Mouse (Mus musculus) hindbrain, embryonic 13.5 days (tissue): ENCODE data around the gene Fam32a. TPM values are rescaled to one million over a fixed set of nuclear protein-coding genes. Genes with fewer than 3 reads are reported as not detected.

Source experiments
- ATAC-seq: fragments of 200-750 bp; cut with Nextera tagmentation; 2 replicates; pipeline ENCODE4 v1.8.0; 2017; ENCODE audit warnings: moderate TSS enrichment; ENCODE audit not compliant: low FRiP score
- H3K27ac ChIP-seq: fragments of 300-500 bp; sonication (generic); 2 replicates; pipeline ENCODE4 v1.5.1; 2015; ENCODE audit warnings: inconsistent platforms, mild to moderate bottlenecking, moderate library complexity
- H3K27me3 ChIP-seq: fragments of 300-500 bp; sonication (generic); 2 replicates; pipeline ENCODE4 v1.6.1; 2015; ENCODE audit warnings: mild to moderate bottlenecking, inconsistent platforms
- H3K36me3 ChIP-seq: fragments of 300-500 bp; sonication (generic); 2 replicates; pipeline ENCODE4 v1.6.1; 2015; ENCODE audit warnings: mild to moderate bottlenecking, inconsistent platforms
- H3K4me1 ChIP-seq: fragments of 300-500 bp; sonication (generic); replicated peaks from 2 replicates; pipeline ENCODE4 v1.6.1; 2015; ENCODE audit warnings: inconsistent platforms
- H3K4me2 ChIP-seq: fragments of 300-500 bp; sonication (generic); 2 replicates; pipeline ENCODE4 v1.6.1; 2015; ENCODE audit warnings: inconsistent platforms, mild to moderate bottlenecking, moderate library complexity
- H3K4me3 ChIP-seq: fragments of 300-500 bp; sonication (generic); 2 replicates; pipeline ENCODE4 v1.5.1; 2015; ENCODE audit warnings: mild to moderate bottlenecking, inconsistent platforms
- H3K9ac ChIP-seq: fragments of 300-500 bp; sonication (generic); 2 replicates; pipeline ENCODE4 v1.6.1; 2015; ENCODE audit warnings: mild to moderate bottlenecking, inconsistent platforms
- H3K9me3 ChIP-seq: fragments of 300-500 bp; sonication (generic); 2 replicates; pipeline ENCODE4 v1.6.1; 2016; ENCODE audit warnings: inconsistent platforms
- WGBS: fragments of 180-500 bp; shearing (Covaris S2); methylation state at CpG from one replicate; pipeline ENCODE4 v1.1.7; 2015; 5-methylcytosine and 5-hydroxymethylcytosine counted together
- polyA plus RNA-seq: library from polyadenylated mRNA; unstranded; fragments of >200 nt; fragmentation: Nextera tagmentation; extraction: Ambion mirVana; gene quantifications from 2 replicates; pipeline ENCODE4 v1.2.1, GENCODE M21; 2015

Fam32a gene
- polyA plus RNA-seq, 1 experiment from 2014 or later, result 108 TPM

DNA sequence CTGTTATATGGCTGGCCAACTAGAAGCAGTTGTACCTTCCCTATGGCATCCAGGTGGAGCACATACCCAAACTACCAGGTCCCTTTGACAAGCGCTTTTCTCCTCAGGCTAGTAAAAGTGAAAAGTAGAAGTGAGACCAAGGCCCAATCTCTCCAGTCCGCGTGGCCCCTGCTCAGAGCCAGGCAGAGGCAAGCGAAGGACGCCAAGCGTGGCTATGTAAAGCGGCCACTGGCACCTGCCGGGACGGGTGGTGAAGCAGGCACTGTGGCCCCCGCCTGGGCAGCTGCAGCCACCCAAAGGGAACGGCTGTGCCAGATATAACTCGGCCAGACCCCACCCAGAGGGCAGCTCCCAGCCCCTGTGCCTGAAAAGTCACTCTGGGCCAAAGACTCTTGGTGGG lies 51.1 kb downstream of the Fam32a start:
- no peaks in the 10 kb centered on the region for H3K27me3 ChIP-seq
- 88% methylated on average over 12 of the region's 12 CpGs for WGBS
- H3K4me1 ChIP-seq, result no peaks in the 10 kb centered on the region
- no peaks in the 10 kb centered on the region for H3K36me3 ChIP-seq
- H3K4me3 ChIP-seq, result no peak overlapping the region
- H3K9me3 ChIP-seq, result no peaks in the 10 kb centered on the region
- no peak overlapping the region for H3K9ac ChIP-seq
- no peak overlapping the region for H3K4me2 ChIP-seq
- no peak for ATAC-seq
- no peak overlapping the region for H3K27ac ChIP-seq

DNA sequence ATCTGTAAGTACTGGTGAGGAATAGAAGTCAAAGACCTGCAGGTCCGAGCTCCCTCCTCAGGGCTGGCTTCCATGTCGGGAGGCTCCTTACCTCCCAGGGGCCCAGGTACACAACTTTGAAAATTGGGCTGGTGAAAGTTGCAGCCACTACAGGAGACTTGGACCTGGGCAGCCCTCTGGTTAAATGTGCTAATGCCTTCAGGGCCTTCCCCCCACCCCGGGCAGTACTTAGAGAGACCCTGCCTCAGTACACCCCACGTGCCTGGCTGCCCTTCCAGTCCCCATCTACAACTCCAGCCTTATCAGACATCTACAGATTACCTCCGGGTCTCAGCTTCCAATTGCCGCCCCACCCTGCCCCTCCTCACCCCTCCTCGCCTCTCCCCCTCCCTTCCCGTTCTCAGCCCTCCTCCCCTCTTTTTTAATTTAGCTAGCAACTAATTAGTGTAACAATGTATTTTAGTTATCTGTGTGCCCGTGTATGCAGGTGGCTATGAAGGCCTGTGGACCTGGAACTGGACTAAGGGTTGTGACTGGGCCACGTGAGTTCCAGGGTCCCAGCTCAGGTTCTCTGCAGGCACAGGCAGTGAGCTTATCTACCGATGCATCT lies 51.6 kb downstream of the Fam32a start:
- H3K27ac ChIP-seq, result no peak overlapping the region
- no peak overlapping the region for H3K4me2 ChIP-seq
- H3K36me3 ChIP-seq, result no peaks in the 10 kb centered on the region
- no peaks in the 10 kb centered on the region for H3K4me1 ChIP-seq
- no peak for ATAC-seq
- H3K9me3 ChIP-seq, result no peaks in the 10 kb centered on the region
- no peaks in the 10 kb centered on the region for H3K27me3 ChIP-seq
- 81% methylated on average over 11 of the region's 11 CpGs for WGBS
- H3K4me3 ChIP-seq, result no peak overlapping the region
- no peak overlapping the region for H3K9ac ChIP-seq

DNA sequence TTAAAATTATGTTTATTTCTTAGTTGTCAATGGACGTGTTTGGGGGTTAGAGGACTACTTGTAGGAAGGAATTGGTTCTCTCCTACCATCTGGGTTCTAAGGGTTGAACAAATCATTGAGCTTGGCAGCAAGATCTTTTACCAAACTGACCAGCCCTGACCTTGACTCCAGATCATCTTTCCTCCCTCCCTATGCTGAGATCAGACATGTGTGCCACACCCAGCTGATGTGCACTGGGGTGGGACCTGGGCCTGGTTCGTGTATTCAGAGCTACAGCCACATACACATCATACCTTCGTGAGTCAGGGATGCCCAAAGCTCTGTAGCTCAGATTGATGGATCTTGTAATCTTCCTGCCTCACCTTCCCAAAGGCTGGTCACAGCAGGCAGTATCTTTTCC lies 52.2 kb downstream of the Fam32a start:
- Histone ChIP-seq H3K4me3 (no peak overlapping the region), H3K36me3 (no peaks in the 10 kb centered on the region), H3K4me1 (no peaks in the 10 kb centered on the region), H3K4me2 (no peak overlapping the region), H3K27me3 (no peaks in the 10 kb centered on the region), H3K9ac (no peak overlapping the region), H3K9me3 (no peaks in the 10 kb centered on the region), H3K27ac (no peak overlapping the region)
- ATAC-seq, result no peak
- 78% methylated on average over 3 of the region's 3 CpGs for WGBS

DNA sequence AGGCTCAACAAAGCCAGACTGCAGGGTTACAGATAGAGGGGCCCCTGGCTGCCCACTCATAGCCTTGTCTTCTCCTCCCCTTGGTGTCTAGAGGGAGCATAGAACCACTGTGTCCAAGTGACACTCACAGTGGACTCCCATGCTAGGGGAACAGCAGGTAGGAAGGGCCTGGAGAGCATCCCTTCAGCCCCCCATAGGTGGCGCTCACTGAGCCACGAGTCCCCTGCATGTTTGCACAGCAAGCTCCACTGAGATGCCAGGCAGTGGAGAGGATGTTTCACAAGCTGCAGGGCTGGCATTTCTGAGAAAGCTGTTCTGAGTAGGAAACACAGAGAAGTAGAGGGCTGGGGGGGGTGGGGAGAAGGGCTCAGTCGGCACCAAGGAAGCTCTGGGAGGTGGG lies 52.8 kb downstream of the Fam32a start:
- H3K4me2 ChIP-seq, result no peak overlapping the region
- ATAC-seq, result peak; percentile 55; the same call in 1 of the 2 replicates
- H3K9ac ChIP-seq, result no peak overlapping the region
- no peaks in the 10 kb centered on the region for H3K9me3 ChIP-seq
- no peak overlapping the region for H3K27ac ChIP-seq
- no peaks in the 10 kb centered on the region for H3K36me3 ChIP-seq
- H3K27me3 ChIP-seq, result no peaks in the 10 kb centered on the region
- 20% methylated on average over 3 of the region's 3 CpGs for WGBS
- no peak overlapping the region for H3K4me3 ChIP-seq
- H3K4me1 ChIP-seq, result no peaks in the 10 kb centered on the region

DNA sequence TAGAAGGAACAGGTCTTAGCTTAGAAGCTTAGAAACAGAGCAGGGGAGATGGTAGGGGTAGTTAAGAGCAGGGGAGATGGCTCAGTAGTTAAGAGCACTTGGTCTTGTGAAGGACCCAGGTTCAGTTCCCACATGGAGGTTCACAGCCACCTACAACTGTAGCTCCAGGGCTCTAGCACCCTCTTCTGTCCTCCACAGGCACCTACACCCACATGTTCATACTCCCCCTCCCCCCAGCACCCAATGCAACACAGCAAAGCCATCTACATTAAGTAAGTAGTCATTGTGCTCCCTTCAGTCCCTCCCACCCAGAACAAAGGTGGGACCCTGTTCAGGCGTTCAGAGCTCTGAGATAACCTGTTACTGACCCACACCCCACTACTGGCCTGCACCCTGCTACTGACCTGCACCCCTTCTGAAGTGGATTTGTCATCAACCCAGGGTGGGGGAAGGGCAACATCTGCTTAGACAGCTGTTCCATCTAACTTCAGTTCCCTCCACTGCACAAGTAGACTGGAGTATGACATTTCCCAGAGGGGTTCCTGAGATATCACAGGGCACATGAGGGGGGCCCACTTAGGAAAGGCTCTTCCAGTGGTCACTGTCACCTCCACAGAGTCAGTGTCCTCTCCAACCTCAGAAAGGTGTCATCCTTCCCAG lies 53.7 kb downstream of the Fam32a start:
- H3K27me3 ChIP-seq, result no peaks in the 10 kb centered on the region
- no peak overlapping the region for H3K4me3 ChIP-seq
- no peak overlapping the region for H3K4me2 ChIP-seq
- no peak for ATAC-seq
- no peaks in the 10 kb centered on the region for H3K4me1 ChIP-seq
- H3K27ac ChIP-seq, result no peak overlapping the region
- H3K36me3 ChIP-seq, result no peaks in the 10 kb centered on the region
- H3K9me3 ChIP-seq, result no peaks in the 10 kb centered on the region
- no peak overlapping the region for H3K9ac ChIP-seq
- WGBS, result 71% methylated on average over 1 of the region's 1 CpGs

DNA sequence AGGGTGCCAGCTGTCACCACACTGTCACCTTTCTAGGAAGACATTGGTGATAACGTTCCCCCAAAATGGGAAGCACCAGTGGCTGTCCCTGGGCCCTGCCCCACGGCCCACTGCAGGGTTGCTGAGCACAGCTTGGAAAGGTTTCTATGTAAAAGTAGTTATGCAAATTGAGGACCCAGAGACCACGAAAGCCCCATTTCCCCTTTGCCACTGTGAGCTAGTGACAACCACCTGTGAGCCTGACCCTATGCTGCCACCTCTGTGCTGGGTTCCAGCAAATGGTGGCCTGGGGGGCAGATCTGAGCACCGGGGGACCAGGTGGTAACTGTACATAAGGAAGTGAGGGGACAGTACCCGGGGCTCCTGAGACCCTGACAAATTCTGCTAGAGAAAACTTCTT lies 54.3 kb downstream of the Fam32a start:
- no peak overlapping the region for H3K4me2 ChIP-seq
- H3K9ac ChIP-seq, result no peak overlapping the region
- WGBS, result 75% methylated on average over 5 of the region's 5 CpGs
- H3K9me3 ChIP-seq, result no peaks in the 10 kb centered on the region
- no peaks in the 10 kb centered on the region for H3K4me1 ChIP-seq
- H3K4me3 ChIP-seq, result no peak overlapping the region
- no peak overlapping the region for H3K27ac ChIP-seq
- no peaks in the 10 kb centered on the region for H3K27me3 ChIP-seq
- no peaks in the 10 kb centered on the region for H3K36me3 ChIP-seq
- no peak for ATAC-seq

Other genes with a start within 250 kb of the Fam32a start
- 0.73 and 0.76 TPM in 2 replicates for gene Cyp4f18, start 210.1 kb upstream of the Fam32a start, polyA plus RNA-seq
- not detected in 2 replicates for gene Olfr372, start 178.5 kb upstream of the Fam32a start, polyA plus RNA-seq
- not detected in 2 replicates for gene Olfr373, start 136.6 kb upstream of the Fam32a start, polyA plus RNA-seq
- gene Olfr374, start 112.7 kb upstream of the Fam32a start, polyA plus RNA-seq, result 0.05 TPM in 1 of 2 replicates, not detected in the other
- gene Tpm4, start 84.8 kb upstream of the Fam32a start, polyA plus RNA-seq, result 221 and 233 TPM in 2 replicates
- gene Rab8a, start 58.5 kb upstream of the Fam32a start, polyA plus RNA-seq, result 94.1 and 96.0 TPM in 2 replicates
- gene Hsh2d, start 30.1 kb upstream of the Fam32a start, polyA plus RNA-seq, result not detected in 2 replicates
- not detected in 2 replicates for gene Cib3, start 6.9 kb upstream of the Fam32a start, polyA plus RNA-seq
- gene Gm11034, start 6.1 kb upstream of the Fam32a start, polyA plus RNA-seq, result not detected in 2 replicates
- gene Ap1m1, start 20.3 kb downstream of the Fam32a start, polyA plus RNA-seq, result 247 and 261 TPM in 2 replicates
- gene Gm10282, start 85.5 kb downstream of the Fam32a start, polyA plus RNA-seq, result 15.4 TPM in 2 replicates
- gene Klf2, start 99.3 kb downstream of the Fam32a start, polyA plus RNA-seq, result 5.0 and 5.9 TPM in 2 replicates
- 62.0 and 65.0 TPM in 2 replicates for gene Eps15l1, start 201.7 kb downstream of the Fam32a start, polyA plus RNA-seq
- 1.1 and 1.3 TPM in 2 replicates for gene Calr3, start 224.1 kb downstream of the Fam32a start, polyA plus RNA-seq
- 18.0 and 18.9 TPM in 2 replicates for gene 1700030K09Rik, start 224.2 kb downstream of the Fam32a start, polyA plus RNA-seq